Mouse (Mus musculus): ENCODE data around the gene Rnf126.
A peak's percentile ranks its signal among the peaks of the same experiment; 100 is the strongest.

Rnf126 gene

GRCm38 (mm10) chr10:79792339-79793040 lies 25.7 kb upstream of the Rnf126 start:
- DNase-seq (ENCODE audit: low spot score in 2 of 2) = no peak

DNA sequence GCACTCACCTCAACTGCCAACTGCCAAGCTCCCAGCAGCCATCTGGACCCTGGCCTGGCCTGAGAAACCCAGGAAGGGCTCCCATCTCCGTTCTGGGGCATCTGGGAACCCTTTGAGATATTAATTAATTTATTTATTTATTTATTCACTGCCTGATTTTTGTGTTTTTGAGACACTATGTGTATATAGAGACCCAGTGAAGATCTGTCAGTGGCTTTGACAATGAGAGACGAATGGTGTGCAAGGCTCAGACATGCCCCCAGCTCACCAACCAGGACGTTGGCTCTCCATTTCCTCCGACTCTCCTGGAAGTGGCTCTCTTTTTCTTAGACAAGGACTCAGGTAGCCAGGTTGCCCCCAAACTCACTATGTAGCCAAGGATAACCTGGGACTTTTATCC lies 24.1 kb upstream of the Rnf126 start, which contains the start of gene Prss57:
Gene Prss57 (minus strand): TSS at position 101 of the 400 bp plus-strand sequence.
- DNase-seq (ENCODE audit: low spot score in 2 of 2) = no peak

GRCm38 (mm10) chr10:79789581-79789980 lies 22.8 kb upstream of the Rnf126 start:
- DNase-seq (ENCODE audit: low spot score in 2 of 2) = no peak

DNA sequence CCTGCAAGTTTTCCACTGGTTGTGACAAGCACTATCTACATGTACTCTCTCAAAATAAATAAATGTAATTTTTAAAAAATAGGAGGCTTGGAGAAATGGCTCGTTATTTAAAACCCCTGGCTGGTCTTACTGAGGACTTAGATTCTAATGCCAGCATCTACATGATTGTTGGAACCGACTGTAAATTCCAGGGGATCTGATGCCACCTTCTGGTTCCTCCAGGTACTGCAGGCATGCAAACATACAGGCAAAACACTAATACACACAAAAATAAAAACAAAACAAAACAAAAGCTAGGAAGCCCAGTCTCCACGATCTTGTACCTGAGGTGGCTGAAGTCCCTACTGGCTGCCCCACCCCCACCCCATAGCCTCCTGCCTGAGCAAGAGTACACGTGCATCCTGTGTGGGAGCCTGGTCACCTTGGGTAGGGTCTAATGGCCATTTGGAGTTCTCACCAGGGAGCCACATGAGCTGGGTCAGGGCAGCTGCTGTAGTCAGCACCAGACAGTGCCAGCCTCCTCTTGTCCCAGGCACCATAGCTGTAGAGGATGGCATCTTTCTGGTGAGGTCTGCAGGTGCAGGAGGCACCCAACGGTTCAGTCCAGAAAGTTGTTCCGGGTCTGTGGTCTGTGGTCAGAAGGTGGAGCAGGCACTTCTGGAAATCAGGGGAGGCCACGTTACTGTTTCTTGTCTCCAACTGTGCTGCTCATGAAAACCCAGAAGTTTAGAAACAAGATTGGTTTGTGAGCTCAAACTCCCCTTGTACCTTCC lies 21.8 kb upstream of the Rnf126 start:
- DNase-seq (ENCODE audit: low spot score in 2 of 2) = peak; percentile 76 to 92

- peak; percentile 55 to 80 for DNase-seq (ENCODE audit: low spot score in 2 of 2)
Measured at GRCm38 (mm10) chr10:79783920-79784800, 17.4 kb upstream of the Rnf126 start.

DNA sequence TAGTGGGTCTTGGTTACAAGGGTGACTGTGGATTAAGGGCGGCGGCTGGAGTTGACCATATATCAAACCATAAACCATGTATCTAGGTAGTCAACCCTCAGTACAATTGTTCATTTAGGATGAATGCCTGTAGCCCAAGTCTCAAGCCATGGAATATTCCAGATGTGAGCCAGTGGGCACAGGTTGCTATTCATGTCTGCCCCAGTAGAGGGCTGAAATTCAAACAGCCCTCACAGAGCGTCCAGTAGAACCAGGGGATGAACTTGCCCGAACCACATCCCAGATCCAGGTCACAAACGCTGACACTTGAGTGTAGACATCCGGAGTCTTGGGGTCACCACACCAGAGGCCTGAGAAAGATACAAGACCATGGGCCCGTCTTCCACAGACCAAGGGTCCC lies 16.3 kb upstream of the Rnf126 start:
- DNase-seq (ENCODE audit: low spot score in 2 of 2) = no peak

GRCm38 (mm10) chr10:79781956-79782355 lies 15.2 kb upstream of the Rnf126 start:
- DNase-seq (ENCODE audit: low spot score in 2 of 2) = no peak

DNA sequence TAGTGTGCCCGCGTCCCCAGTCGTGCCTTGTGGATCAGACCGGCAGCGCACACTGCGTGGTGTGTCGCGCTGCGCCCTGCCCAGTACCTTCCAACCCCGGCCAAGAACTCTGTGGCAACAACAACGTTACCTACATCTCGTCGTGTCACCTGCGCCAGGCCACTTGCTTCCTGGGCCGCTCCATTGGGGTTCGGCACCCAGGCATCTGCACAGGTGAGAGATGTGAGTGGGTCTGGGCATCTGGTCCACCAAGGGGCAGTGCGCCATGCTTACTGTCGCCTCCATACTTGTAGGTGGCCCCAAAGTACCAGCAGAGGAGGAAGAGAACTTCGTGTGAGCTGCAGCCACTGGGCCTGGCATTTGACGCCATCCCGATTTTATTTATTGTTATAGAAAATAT lies 14.4 kb upstream of the Rnf126 start:
- no peak for DNase-seq (ENCODE audit: low spot score in 2 of 2)

- peak in 1 of 2 experiments; percentile 76 for DNase-seq (ENCODE audit: low spot score in 2 of 2)
Measured at GRCm38 (mm10) chr10:79780664-79781015, 13.9 kb upstream of the Rnf126 start.

- peak; percentile 95 to 97 for DNase-seq (ENCODE audit: low spot score in 2 of 2)
Measured at GRCm38 (mm10) chr10:79779784-79780663, 13.3 kb upstream of the Rnf126 start.

DNA sequence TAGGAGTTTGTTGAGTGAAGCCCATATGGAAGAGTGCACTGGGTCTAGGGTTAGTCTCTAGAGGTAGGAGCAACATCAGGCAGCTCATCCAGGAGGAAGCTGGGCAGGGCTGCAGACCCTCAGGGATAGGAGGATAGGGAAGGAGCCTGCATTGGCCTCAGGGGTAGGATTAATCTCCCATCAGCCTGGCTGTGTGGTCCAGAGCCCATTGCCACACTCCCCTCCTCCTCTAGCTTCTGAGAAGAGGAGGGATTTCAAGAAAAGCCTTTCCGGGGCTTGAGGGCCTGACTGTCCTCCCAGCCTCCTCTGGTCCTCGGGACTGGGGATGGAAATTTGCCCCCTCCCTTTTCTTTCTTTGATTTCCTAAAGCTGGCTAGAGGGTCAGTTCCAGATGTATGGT lies 12.4 kb upstream of the Rnf126 start:
- no peak for DNase-seq (ENCODE audit: low spot score in 2 of 2)

GRCm38 (mm10) chr10:79778006-79778405 lies 11.3 kb upstream of the Rnf126 start:
- DNase-seq (ENCODE audit: low spot score in 2 of 2) = no peak

DNA sequence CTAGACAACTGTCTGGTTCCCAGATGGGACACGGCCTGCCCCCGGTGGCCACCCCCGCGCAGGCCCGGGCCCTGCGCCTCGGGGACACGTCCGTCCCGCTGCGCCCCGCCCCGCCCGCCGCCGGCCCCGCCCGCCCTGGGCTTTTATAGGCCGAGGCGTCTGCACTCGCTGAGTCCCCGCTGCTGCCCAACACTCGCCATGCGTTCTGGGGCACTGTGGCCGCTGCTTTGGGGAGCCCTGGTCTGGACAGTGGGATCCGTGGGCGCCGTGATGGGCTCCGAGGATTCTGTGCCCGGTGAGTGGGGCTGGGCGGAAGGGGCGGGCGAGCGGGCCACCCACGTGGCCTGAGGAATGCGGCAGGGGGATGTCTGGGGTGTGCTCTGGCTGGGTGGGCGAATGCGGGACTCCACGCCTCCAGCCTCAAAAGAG lies 10.4 kb upstream of the Rnf126 start, which contains the start of gene Fstl3:
Gene Fstl3 (plus strand): TSS at position 170 of the 429 bp plus-strand sequence.
- DNase-seq (ENCODE audit: low spot score in 2 of 2) = no peak

DNA sequence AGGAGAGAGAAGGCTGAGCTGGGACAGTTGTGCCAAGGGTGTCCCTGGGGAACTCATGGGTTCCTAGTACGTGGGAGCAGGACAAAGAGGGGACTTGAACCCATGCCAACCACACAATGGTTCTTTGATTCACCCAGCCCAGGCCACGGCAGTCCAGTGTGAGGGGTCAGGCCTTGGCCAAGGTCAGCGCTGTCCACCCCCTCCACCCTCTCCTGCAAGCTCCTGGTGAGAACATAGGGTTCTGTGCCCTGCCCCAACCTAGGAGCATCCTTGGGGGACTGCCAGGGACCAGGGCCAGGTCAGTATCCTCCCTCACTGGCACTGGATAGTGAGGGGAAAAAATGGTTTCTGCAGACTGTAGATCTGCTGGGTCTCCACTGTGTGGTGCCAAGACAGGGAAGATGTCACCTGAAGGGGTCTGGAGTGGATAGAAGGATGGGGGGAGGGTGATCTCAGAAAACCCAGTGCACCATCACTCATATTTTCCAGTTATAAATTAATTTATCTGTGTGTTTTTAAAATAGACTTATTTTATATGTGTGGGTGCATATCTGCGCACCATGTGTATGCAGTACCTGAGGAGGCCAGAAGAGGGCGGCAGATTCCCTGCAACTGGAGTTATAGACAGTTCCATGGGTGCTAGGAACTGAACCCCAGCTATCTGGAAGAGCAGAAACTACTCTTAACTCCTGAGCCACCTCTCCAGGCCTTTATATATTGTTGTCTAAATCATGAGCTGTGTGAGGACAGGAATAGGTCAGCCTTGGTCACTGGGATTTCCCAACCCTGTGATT lies 7.9 kb upstream of the Rnf126 start:
- no peak for DNase-seq (ENCODE audit: low spot score in 2 of 2)

DNA sequence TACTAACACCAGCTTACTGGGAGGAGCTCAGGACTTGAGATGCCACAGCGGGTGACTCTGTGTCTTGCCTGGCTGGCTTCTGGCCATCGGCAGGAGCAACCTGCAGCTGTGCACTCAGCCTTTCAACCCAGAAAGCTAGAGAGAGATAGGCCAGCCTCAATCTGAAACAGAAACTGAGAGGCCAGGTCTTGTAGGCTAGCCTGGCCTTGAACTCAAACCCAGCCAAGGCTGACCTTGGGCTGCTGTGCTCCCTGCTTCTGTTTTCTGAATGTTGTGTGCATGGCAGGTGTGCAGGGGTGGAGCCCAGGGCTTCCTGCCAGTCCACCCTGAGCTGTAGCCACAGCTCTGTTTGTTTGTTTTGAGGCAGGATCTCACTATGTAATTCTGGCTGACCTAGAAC lies 6.5 kb upstream of the Rnf126 start:
- no peak for DNase-seq (ENCODE audit: low spot score in 2 of 2)

DNA sequence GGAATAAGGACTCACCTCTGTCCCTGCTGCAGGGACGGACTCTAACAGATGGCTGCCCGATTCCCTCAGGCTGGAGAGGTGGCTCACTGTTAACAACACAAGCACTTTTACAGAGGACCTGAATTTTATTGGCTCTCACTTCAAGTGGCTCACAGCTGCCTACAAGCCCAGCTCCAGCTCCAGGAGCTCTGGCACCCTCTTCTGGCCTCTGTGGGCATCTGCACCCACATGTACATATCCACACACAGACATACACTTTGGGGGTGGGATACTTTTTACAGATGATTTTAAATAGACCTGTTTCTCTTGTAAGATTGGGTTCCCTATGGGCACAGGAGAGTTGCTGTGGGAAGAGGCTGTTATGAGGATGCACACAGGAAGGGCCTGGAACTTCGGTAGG lies 5.6 kb upstream of the Rnf126 start:
- DNase-seq (ENCODE audit: low spot score in 2 of 2) = no peak

DNA sequence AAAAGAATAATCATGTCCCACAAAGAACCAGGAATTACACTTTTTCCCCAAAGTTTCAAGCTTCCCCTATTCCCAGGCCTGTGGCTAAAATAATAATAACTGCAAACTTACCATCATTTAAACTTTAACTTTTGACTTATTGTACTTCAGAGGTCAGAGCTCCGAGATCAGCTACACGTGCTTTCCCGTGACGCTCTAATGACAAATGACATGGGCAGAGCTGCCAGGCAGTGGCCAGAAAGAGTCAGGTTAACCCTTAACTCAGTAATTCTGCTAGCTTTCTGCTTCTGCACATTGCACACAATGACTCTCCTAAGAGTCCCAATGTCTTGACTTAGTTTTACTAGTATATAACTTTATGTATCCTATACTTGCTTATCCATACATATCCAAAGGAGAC lies 2.6 kb upstream of the Rnf126 start:
- no peak for DNase-seq (ENCODE audit: low spot score in 2 of 2)

GRCm38 (mm10) chr10:79768400-79768799 lies 1.6 kb upstream of the Rnf126 start:
- DNase-seq (ENCODE audit: low spot score in 2 of 2) = peak; percentile 73 to 89

GRCm38 (mm10) chr10:79767372-79768244 lies 856 bp upstream of the Rnf126 start:
- DNase-seq (ENCODE audit: low spot score in 2 of 2) = peak; percentile 78 to 86

All from spleen, postnatal 4 days (tissue).